Mouse (Mus musculus): ENCODE measurements at regions not wholly inside any gene's neighbourhood (a gene's known extent, or its start where the extent isn't known, plus 50 kb on each side); places are given as distances from the start of the nearest gene placed in this dataset.

GRCm38 (mm10) chr8:92167340-92167783 lies 190.1 kb upstream of the Irx5 start:
- TF ChIP-seq POLR2AphosphoS2 (IDR thresholded peaks at IDR 0.05; ENCODE audit: insufficient read length, low read depth) = no peak
- no peak for TF ChIP-seq POLR2A (IDR thresholded peaks at IDR 0.05; ENCODE audit: insufficient read length, low read depth)
- no peak for TF ChIP-seq MAX (IDR thresholded peaks at IDR 0.05; ENCODE audit: low read depth)
